Mouse (Mus musculus): ENCODE data around the gene Rflna. TPM values are rescaled to one million over a fixed set of nuclear protein-coding genes. Genes with fewer than 3 reads are reported as not detected.
A peak's percentile ranks its signal among the peaks of the same experiment; 100 is the strongest.

The Rflna gene
- total and polyA plus RNA-seq, 3 experiments, result not detected

DNA sequence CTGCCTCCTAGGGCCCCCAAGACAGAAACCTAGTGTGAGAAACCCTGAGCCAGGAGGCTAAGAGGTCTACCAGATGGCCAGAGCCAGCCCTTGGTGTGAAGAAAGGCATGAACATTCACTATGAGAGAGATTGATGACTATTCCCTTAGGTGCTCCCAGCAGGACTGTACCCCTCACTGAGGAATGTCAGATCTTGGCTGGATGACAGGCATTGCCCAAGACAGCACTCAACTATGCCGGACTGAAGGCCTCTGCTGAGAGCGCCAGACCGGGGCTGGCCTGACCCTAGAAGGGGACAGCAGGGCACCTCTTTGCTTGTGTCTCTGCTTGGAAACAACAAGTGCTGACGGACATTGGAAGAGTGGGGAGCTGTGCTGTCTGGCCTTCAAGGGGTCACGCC, 16.1 kb downstream of the Rflna start:
- no peak for DNase-seq (ENCODE audit: low read depth, low spot score)
- H3K27me3 ChIP-seq (ENCODE audit: control insufficient read depth in 1 of 2, insufficient read depth in 2 of 2, low read length in 2 of 2), result no peaks in the 10 kb centered on the region
- H3K27ac ChIP-seq (ENCODE audit: control insufficient read depth, low read depth, low read length), result no peak overlapping the region
- no peaks in the 10 kb centered on the region for H3K79me2 ChIP-seq (ENCODE audit: control insufficient read depth, insufficient read depth, low read length, poor library complexity)
- H3K36me3 ChIP-seq (ENCODE audit: control insufficient read depth in 1 of 2, insufficient read depth in 2 of 2, low read length in 2 of 2), result no peaks in the 10 kb centered on the region
- no peak for TF ChIP-seq ELF1 (IDR thresholded peaks at IDR 0.05; ENCODE audit: low read depth, low read length)
- TF ChIP-seq MAFK (IDR thresholded peaks at IDR 0.05; ENCODE audit: borderline replicate concordance, low read depth, low read length), result no peak
- TF ChIP-seq POLR2AphosphoS5 (IDR thresholded peaks at IDR 0.05; ENCODE audit: borderline replicate concordance, low read depth, low read length), result no peak
- no peak for TF ChIP-seq ETS1 (IDR thresholded peaks at IDR 0.05; ENCODE audit: low read depth, low read length)
- TF ChIP-seq EP300 (IDR thresholded peaks at IDR 0.05; ENCODE audit: low read depth in 1 of 2, low read length in 2 of 2), result no peak
- TF ChIP-seq USF1 (IDR thresholded peaks at IDR 0.05; ENCODE audit: low read depth, low read length), result no peak
- TF ChIP-seq RCOR1 (IDR thresholded peaks at IDR 0.05; ENCODE audit: low read depth, low read length), result no peak
- no peak for TF ChIP-seq SIN3A (IDR thresholded peaks at IDR 0.05; ENCODE audit: low read length)
- no peak for TF ChIP-seq BHLHE40 (IDR thresholded peaks at IDR 0.05; ENCODE audit: borderline replicate concordance, low read depth, low read length)
- H3K9me3 ChIP-seq (replicated peaks; ENCODE audit: insufficient read depth, low read length), result no peaks in the 10 kb centered on the region
- H3K9ac ChIP-seq (ENCODE audit: control insufficient read depth, low read depth, low read length, poor library complexity, severe bottlenecking), result no peak overlapping the region
- no peak overlapping the region for H3K4me3 ChIP-seq (ENCODE audit: control insufficient read depth in 1 of 2, insufficient read depth in 1 of 2, low read depth in 2 of 2, low read length in 2 of 2)
- no peaks in the 10 kb centered on the region for H3K4me1 ChIP-seq (ENCODE audit: control insufficient read depth in 1 of 2, insufficient read depth in 2 of 2, low read length in 2 of 2)

DNA sequence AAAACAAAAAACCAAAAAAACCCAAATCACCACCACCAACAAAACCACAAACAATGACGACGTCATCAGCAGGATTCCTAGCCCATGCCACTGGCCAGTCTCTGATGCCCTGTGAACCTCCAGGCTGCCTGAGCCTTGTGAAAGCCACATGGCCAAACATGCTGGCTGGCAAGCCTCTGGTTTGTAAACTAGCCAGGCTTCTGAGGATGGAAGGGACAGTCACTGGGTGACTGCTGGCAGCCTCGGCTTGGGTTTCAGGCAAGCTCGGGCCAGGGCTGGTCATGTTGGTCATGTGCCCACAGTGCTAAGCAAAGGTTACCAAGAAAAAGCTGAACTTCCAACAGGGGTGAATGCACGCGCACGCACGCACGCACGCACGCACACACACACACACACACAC, 18.3 kb downstream of the Rflna start:
- H3K36me3 ChIP-seq (ENCODE audit: control insufficient read depth in 1 of 2, insufficient read depth in 2 of 2, low read length in 2 of 2), result no peaks in the 10 kb centered on the region

DNA sequence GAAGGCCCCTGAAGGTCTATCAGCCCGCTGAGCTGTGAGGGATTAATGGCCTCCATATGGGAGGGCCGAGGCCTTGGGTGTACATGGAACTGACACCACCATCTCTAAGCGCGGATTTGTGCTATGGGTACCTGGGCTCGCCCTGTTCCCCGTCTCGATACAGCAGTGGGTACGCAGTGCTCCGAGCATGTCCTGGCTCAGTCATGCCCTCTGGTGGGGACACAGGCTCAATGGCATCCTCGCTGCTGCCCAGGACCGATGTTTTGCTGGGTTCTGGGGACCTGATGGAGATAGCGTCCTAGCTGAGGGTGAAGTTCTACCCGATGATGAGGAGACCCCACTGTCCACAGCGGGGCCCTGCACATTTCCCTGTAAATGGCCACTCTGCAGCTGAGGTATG, 21.0 kb downstream of the Rflna start:
- Histone ChIP-seq H3K9me3 (replicated peaks; ENCODE audit: insufficient read depth, low read length) (no peaks in the 10 kb centered on the region), H3K36me3 (ENCODE audit: control insufficient read depth in 1 of 2, insufficient read depth in 2 of 2, low read length in 2 of 2) (no peaks in the 10 kb centered on the region), H3K4me3 (ENCODE audit: control insufficient read depth in 1 of 2, insufficient read depth in 1 of 2, low read depth in 2 of 2, low read length in 2 of 2) (no peak overlapping the region), H3K27ac (ENCODE audit: control insufficient read depth, low read depth, low read length) (no peak overlapping the region), H3K4me1 (ENCODE audit: control insufficient read depth in 1 of 2, insufficient read depth in 2 of 2, low read length in 2 of 2) (no peaks in the 10 kb centered on the region), H3K9ac (ENCODE audit: control insufficient read depth, low read depth, low read length, poor library complexity, severe bottlenecking) (no peak overlapping the region), H3K79me2 (ENCODE audit: control insufficient read depth, insufficient read depth, low read length, poor library complexity) (no peaks in the 10 kb centered on the region), H3K27me3 (ENCODE audit: control insufficient read depth in 1 of 2, insufficient read depth in 2 of 2, low read length in 2 of 2) (no peaks in the 10 kb centered on the region)
- DNase-seq (ENCODE audit: low read depth, low spot score), result peak; percentile 8
- TF ChIP-seq BHLHE40 (IDR thresholded peaks at IDR 0.05; ENCODE audit: borderline replicate concordance, low read depth, low read length) (no peak), ZNF384 (IDR thresholded peaks at IDR 0.05; ENCODE audit: low read depth, low read length) (no peak), SMC3 (IDR thresholded peaks at IDR 0.05; ENCODE audit: low read depth, low read length) (peak; percentile 29), RAD21 (IDR thresholded peaks at IDR 0.05; ENCODE audit: low read depth, low read length) (no peak; the same call in 1 of the 2 replicates), CTCF (IDR thresholded peaks at IDR 0.05 in 2 of 3, conservative IDR thresholded peaks at IDR 0.05 in 1 of 3; ENCODE audit: control insufficient read depth in 1 of 3, insufficient read depth in 1 of 3, low read depth in 2 of 3, low read length in 3 of 3, poor library complexity in 1 of 3, severe bottlenecking in 1 of 3) (peak in 2 of 3 experiments; percentile 11 to 46; a peak in 3 of 6 replicates)

More for the DNA sequence above, 18.3 kb downstream of the Rflna start:
- Histone ChIP-seq H3K27ac (ENCODE audit: control insufficient read depth, low read depth, low read length) (no peak overlapping the region), H3K27me3 (ENCODE audit: control insufficient read depth in 1 of 2, insufficient read depth in 2 of 2, low read length in 2 of 2) (no peaks in the 10 kb centered on the region), H3K4me3 (ENCODE audit: control insufficient read depth in 1 of 2, insufficient read depth in 1 of 2, low read depth in 2 of 2, low read length in 2 of 2) (no peak overlapping the region), H3K9ac (ENCODE audit: control insufficient read depth, low read depth, low read length, poor library complexity, severe bottlenecking) (no peak overlapping the region), H3K9me3 (replicated peaks; ENCODE audit: insufficient read depth, low read length) (no peaks in the 10 kb centered on the region), H3K4me1 (ENCODE audit: control insufficient read depth in 1 of 2, insufficient read depth in 2 of 2, low read length in 2 of 2) (no peaks in the 10 kb centered on the region), H3K79me2 (ENCODE audit: control insufficient read depth, insufficient read depth, low read length, poor library complexity) (no peaks in the 10 kb centered on the region)
- TF ChIP-seq USF2 (IDR thresholded peaks at IDR 0.05; ENCODE audit: borderline replicate concordance in 1 of 2, insufficient read depth in 1 of 2, low read depth in 1 of 2, low read length in 2 of 2), result no peak
- TF ChIP-seq TCF12 (IDR thresholded peaks at IDR 0.05; ENCODE audit: low read depth, low read length), result no peak
- no peak for TF ChIP-seq ZKSCAN1 (IDR thresholded peaks at IDR 0.05; ENCODE audit: low read depth, low read length)
- TF ChIP-seq MAX (IDR thresholded peaks at IDR 0.05; ENCODE audit: low read length), result no peak
- DNase-seq (ENCODE audit: low read depth, low spot score), result no peak

Data from MEL (cell line).